Mouse (Mus musculus) lung, postnatal 0 days (tissue): ENCODE results near the gene Nxf2.
"Not testable (repeated sequence)": the region's sequence is repeated elsewhere in the genome, so short reads cannot be mapped to it uniquely, and the experiment has no call there.

Source experiments
- CTCF ChIP-seq: IDR thresholded peaks from 2 replicates; pipeline ENCODE4 v1.5.1; 2016; ENCODE audit warnings: antibody characterized with exemption, mild to moderate bottlenecking
- EP300 ChIP-seq: IDR thresholded peaks from 2 replicates; pipeline ENCODE4 v1.6.1; 2016; ENCODE audit warnings: antibody characterized with exemption, mild to moderate bottlenecking, control low read depth

DNA sequence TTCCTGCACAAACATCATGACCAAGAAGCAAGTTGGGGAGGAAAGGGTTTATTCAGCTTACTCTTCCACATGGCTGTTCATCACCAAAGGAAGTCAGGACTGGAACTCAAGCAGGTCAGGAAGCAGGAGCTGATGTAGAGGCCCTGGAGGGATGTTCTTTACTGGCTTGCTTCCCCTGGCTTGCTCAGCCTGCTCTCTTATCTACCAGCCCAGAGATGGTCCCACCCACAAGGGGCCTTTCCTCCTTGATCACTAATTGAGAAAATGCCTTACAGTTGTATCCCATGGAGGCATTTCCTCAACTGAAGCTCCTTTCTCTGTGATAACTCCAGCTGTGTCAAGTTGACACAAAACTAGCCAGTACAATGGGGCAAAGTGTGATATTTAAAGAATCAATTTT is 49.2 kb downstream of the Nxf2 start:
- TF ChIP-seq CTCF, EP300: not testable (repeated sequence)
